Mouse (Mus musculus) bone marrow, adult 2 months (tissue): ENCODE results near the gene Gm13023. TPM values are rescaled to one million over a fixed set of nuclear protein-coding genes. Genes with fewer than 3 reads are reported as not detected.
"Not testable (repeated sequence)": the region's sequence is repeated elsewhere in the genome, so short reads cannot be mapped to it uniquely, and the experiment has no call there.

ENCODE experiments used
- H3K27ac ChIP-seq: fragments of 200-500 bp; 2 replicates; pipeline ENCODE4 v1.5.1; 2012; ENCODE audit warnings: low read depth, mild to moderate bottlenecking, control low read depth, inconsistent platforms, low read length; ENCODE audit not compliant: control insufficient read depth, poor library complexity, insufficient read depth
- H3K4me1 ChIP-seq: fragments of 200-500 bp; 2 replicates; pipeline ENCODE4 v1.6.1; 2011; ENCODE audit warnings: low read length; ENCODE audit not compliant: control insufficient read depth, insufficient read depth
- H3K4me3 ChIP-seq: fragments of 200-500 bp; replicated peaks from 2 replicates; pipeline ENCODE3; 2011; ENCODE audit warnings: mild to moderate bottlenecking, low read depth, low read length, control low read depth; ENCODE audit not compliant: control insufficient read depth
- CTCF ChIP-seq: fragments of 200-500 bp; IDR thresholded peaks from 2 replicates; pipeline ENCODE4 v1.5.1; 2011; ENCODE audit warnings: low read length, control low read depth; ENCODE audit not compliant: control insufficient read depth, insufficient read depth
- POLR2A ChIP-seq: fragments of 200-500 bp; IDR thresholded peaks from 2 replicates; pipeline ENCODE4 v1.6.1; 2011; ENCODE audit warnings: low read depth, mild to moderate bottlenecking, control low read depth, low read length, borderline replicate concordance; ENCODE audit not compliant: control insufficient read depth
- WGBS: fragments of 180-500 bp; shearing (Covaris S2); methylation state at CpG from one replicate; pipeline ENCODE4 v1.1.7; 2018; 5-methylcytosine and 5-hydroxymethylcytosine counted together
- polyA plus RNA-seq: library from polyadenylated mRNA; stranded (reverse); fragments of >200 nt; gene quantifications from 2 replicates; pipeline ENCODE4 v1.2.4, GENCODE M21; 2011; ENCODE audit warnings: low replicate concordance; ENCODE audit not compliant: missing spikeins, insufficient read depth, insufficient read length

Gene Gm13023
- polyA plus RNA-seq, result not detected in 2 replicates

- not testable (repeated sequence) for H3K4me3 ChIP-seq, H3K27ac ChIP-seq, H3K4me1 ChIP-seq
- WGBS, result 84% methylated on average over 3 of the region's 3 CpGs
Measured at GRCm38 (mm10) chr4:143789052-143789451, at the start of gene Gm13023. TSS of gene Gm13023 (plus strand) at chr4:143789352.

DNA sequence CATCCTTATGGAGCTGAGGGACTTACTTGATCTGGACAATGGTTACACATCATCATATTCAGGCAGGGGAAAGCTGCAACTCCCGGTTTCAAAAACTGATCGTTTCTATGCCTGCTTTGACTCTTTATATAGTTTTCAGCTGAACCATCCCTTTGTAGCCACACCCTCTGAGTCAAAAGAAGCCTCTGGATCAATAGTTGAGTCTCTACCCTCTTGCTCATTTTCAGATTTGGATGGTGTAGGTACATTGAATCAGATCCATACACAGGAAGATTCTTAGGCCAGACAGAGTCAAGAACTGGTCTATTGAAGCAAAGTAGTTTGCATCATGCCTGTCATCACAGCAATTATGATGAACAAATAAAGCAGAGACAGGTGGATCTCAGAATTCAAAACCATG lies 26.8 kb downstream of the Gm13023 start, which contains the start of gene Gm13084:
Gene Gm13084 (minus strand): TSS at position 101 of the 400 bp plus-strand sequence.
- Histone ChIP-seq H3K4me3 (no peak within 1 kb of the TSS), H3K27ac (no peak within 1 kb of the TSS), H3K4me1 (no peaks in the 10 kb centered on the region)
- WGBS, result 75% methylated on average over 2 of the region's 2 CpGs
- TF ChIP-seq CTCF (no peak), POLR2A (no peak)

Other genes starting within 250 kb of the Gm13023 start
- not detected in 2 replicates for gene BC080695, start 237.7 kb upstream of the Gm13023 start, polyA plus RNA-seq
- gene Gm13057, start 237.6 kb upstream of the Gm13023 start, polyA plus RNA-seq, result not detected in 2 replicates
- gene Gm13083, start 174.3 kb upstream of the Gm13023 start, polyA plus RNA-seq, result not detected in 2 replicates
- not detected in 2 replicates for gene Gm13088, start 132.1 kb upstream of the Gm13023 start, polyA plus RNA-seq
- not detected in 2 replicates for gene Gm13089, start 86.6 kb upstream of the Gm13023 start, polyA plus RNA-seq
- gene Gm13078, start 69.9 kb upstream of the Gm13023 start, polyA plus RNA-seq, result not detected in 2 replicates
- gene Gm13084, start 26.7 kb downstream of the Gm13023 start, polyA plus RNA-seq, result not detected in 2 replicates
- gene Gm13103, start 57.1 kb downstream of the Gm13023 start, polyA plus RNA-seq, result not detected in 2 replicates
- gene Pramef6, start 111.0 kb downstream of the Gm13023 start, polyA plus RNA-seq, result not detected in 2 replicates
- not detected in 2 replicates for gene Pramef25, start 161.7 kb downstream of the Gm13023 start, polyA plus RNA-seq
- gene Gm13101, start 177.6 kb downstream of the Gm13023 start, polyA plus RNA-seq, result not detected in 2 replicates
- gene Pramef17, start 205.0 kb downstream of the Gm13023 start, polyA plus RNA-seq, result not detected in 2 replicates